Mouse (Mus musculus) liver, postnatal 0 days (tissue): Measurements from ENCODE around the gene Pcdh17. TPM values are rescaled to one million over a fixed set of nuclear protein-coding genes. Genes with fewer than 3 reads are reported as not detected.

Experiments
- ATAC-seq: fragments of 200-750 bp; cut with Nextera tagmentation; 2 replicates; pipeline ENCODE4 v1.8.0; 2017; ENCODE audit warnings: mild to moderate bottlenecking, moderate library complexity
- DNase-seq: peaks from one replicate; pipeline ENCODE4 v3.0.0-alpha.2; 2016
- H3K27ac ChIP-seq: fragments of 300-500 bp; sonication (generic); 2 replicates; pipeline ENCODE4 v1.5.1; 2014; ENCODE audit warnings: antibody characterized with exemption, moderate library complexity, mild to moderate bottlenecking, low read depth
- H3K27me3 ChIP-seq: fragments of 300-500 bp; sonication (generic); 2 replicates; pipeline ENCODE4 v1.6.1; 2014; ENCODE audit warnings: low read length, control low read depth, mixed read lengths; ENCODE audit not compliant: insufficient read depth
- H3K36me3 ChIP-seq: fragments of 300-500 bp; sonication (generic); replicated peaks from 2 replicates; pipeline ENCODE4 v1.6.1; 2014; ENCODE audit warnings: mild to moderate bottlenecking, control low read depth, low read length, moderate library complexity, mixed read lengths; ENCODE audit not compliant: insufficient read depth
- H3K4me1 ChIP-seq: fragments of 300-500 bp; sonication (generic); 2 replicates; pipeline ENCODE4 v1.6.1; 2014; ENCODE audit warnings: antibody characterized with exemption, mild to moderate bottlenecking, control low read depth; ENCODE audit not compliant: insufficient read depth
- H3K4me2 ChIP-seq: fragments of 300-500 bp; sonication (generic); 2 replicates; pipeline ENCODE4 v1.6.1; 2014; ENCODE audit warnings: low read depth, mild to moderate bottlenecking, low read length, moderate library complexity, mixed read lengths
- H3K4me3 ChIP-seq: fragments of 300-500 bp; sonication (generic); 2 replicates; pipeline ENCODE4 v1.5.1; 2014; ENCODE audit warnings: low read depth, low read length
- H3K9ac ChIP-seq: fragments of 300-500 bp; sonication (generic); replicated peaks from 2 replicates; pipeline ENCODE4 v1.6.1; 2014; ENCODE audit warnings: mild to moderate bottlenecking, moderate library complexity
- H3K9me3 ChIP-seq: fragments of 300-500 bp; sonication (generic); 2 replicates; pipeline ENCODE4 v1.6.1; 2016; ENCODE audit warnings: mild to moderate bottlenecking, control low read depth, low read length, mixed read lengths
- CTCF ChIP-seq: sonication (generic); IDR thresholded peaks from 2 replicates; pipeline ENCODE4 v1.5.1; 2016; ENCODE audit warnings: antibody characterized with exemption, low read depth
- EP300 ChIP-seq: IDR thresholded peaks from 2 replicates; pipeline ENCODE4 v1.6.1; 2016; ENCODE audit warnings: antibody characterized with exemption, low read depth, mild to moderate bottlenecking
- WGBS: fragments of 180-500 bp; shearing (Covaris S2); extraction: QIAGEN DNeasy Blood & Tissue Kit; methylation state at CpG from one replicate; pipeline ENCODE4 v1.1.7; 2014; ENCODE audit not compliant: insufficient replicate concordance; 5-methylcytosine and 5-hydroxymethylcytosine counted together
- polyA plus RNA-seq: library from polyadenylated mRNA; unstranded; fragments of >200 nt; fragmentation: Nextera tagmentation; extraction: Ambion mirVana; gene quantifications from 2 replicates; pipeline ENCODE4 v1.2.1, GENCODE M21; 2015

Pcdh17 gene
- polyA plus RNA-seq, 1 experiment from 2014 or later: 1.2 TPM

GRCm38 (mm10) chr14:84442528-84443287 lies 655 bp upstream of the Pcdh17 start:
- H3K27me3 ChIP-seq: peaks cover 56% of the 10 kb centered on the region
- H3K4me3 ChIP-seq: peak overlapping the region; percentile 47
- under 1% methylated on average over 28 of the region's 30 CpGs for WGBS
- no peaks in the 10 kb centered on the region for H3K9me3 ChIP-seq
- peak overlapping the region; percentile 76 for H3K4me2 ChIP-seq
- H3K27ac ChIP-seq: no peak overlapping the region
- no peak for TF ChIP-seq CTCF
- no peak for TF ChIP-seq EP300
- H3K4me1 ChIP-seq: peaks cover 15% of the 10 kb centered on the region
- DNase-seq (peak; percentile 11), ATAC-seq (peak; percentile 60)
- H3K36me3 ChIP-seq: no peaks in the 10 kb centered on the region
- peak overlapping the region; percentile 11; the same call in 1 of the 2 replicates for H3K9ac ChIP-seq

DNA sequence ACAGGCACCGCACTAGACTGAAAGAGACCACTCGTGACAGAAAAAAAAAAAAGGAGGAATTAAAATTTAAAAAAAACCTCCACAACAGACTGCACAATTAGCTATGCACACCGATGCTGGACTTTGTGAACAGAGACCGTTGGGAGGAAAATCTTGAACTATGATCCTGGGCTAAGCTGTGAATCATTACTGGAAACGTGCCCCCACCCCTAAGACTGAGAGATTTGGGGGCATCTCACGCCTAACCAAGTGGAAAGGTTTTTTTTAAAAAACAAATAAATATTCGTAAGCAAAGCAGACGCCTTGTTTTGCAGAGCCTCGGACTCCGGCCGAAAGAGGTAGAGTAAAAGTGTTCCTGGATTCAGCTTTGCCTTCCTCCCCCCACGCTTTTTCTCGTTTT lies 398 bp downstream of the Pcdh17 start:
- 3% methylated on average over 13 of the region's 13 CpGs for WGBS
- Histone ChIP-seq H3K9me3 (no peaks in the 10 kb centered on the region), H3K9ac (no peak overlapping the region), H3K4me2 (peak overlapping the region; percentile 76), H3K27ac (no peak overlapping the region), H3K27me3 (peaks cover 66% of the 10 kb centered on the region), H3K4me3 (peak overlapping the region; percentile 47), H3K36me3 (no peaks in the 10 kb centered on the region), H3K4me1 (peaks cover 15% of the 10 kb centered on the region)
- ATAC-seq: no peak
- no peak for DNase-seq
- TF ChIP-seq EP300: no peak
- no peak for TF ChIP-seq CTCF

DNA sequence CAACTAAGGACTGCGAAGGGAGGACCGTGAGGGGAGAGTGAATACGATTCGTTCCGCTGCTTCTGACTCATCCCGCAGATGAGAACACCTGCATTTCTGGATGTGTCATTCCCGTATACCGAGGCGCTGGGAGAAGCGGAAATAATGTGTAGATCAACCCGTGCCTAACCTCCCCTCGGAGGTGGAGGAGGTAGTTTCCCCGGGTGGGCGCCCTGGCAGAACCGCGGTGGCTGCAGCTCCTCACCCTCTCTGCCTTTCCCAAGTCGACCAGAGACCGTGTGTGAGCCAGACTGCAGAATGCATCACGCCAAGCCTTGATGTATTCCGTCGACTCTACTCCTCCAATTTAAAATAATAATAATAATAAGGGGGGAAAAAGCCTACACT lies 906 bp downstream of the Pcdh17 start:
- Histone ChIP-seq H3K4me1 (peaks cover 15% of the 10 kb centered on the region), H3K27me3 (peaks cover 71% of the 10 kb centered on the region), H3K27ac (no peak overlapping the region), H3K4me2 (peak overlapping the region; percentile 76), H3K9me3 (no peaks in the 10 kb centered on the region), H3K9ac (no peak overlapping the region), H3K36me3 (no peaks in the 10 kb centered on the region), H3K4me3 (peak overlapping the region; percentile 47; the same call in 1 of the 2 replicates)
- DNase-seq: peak; percentile 11
- no peak for TF ChIP-seq EP300
- no peak for TF ChIP-seq CTCF
- ATAC-seq: no peak
- WGBS: 3% methylated on average over 21 of the region's 21 CpGs

DNA sequence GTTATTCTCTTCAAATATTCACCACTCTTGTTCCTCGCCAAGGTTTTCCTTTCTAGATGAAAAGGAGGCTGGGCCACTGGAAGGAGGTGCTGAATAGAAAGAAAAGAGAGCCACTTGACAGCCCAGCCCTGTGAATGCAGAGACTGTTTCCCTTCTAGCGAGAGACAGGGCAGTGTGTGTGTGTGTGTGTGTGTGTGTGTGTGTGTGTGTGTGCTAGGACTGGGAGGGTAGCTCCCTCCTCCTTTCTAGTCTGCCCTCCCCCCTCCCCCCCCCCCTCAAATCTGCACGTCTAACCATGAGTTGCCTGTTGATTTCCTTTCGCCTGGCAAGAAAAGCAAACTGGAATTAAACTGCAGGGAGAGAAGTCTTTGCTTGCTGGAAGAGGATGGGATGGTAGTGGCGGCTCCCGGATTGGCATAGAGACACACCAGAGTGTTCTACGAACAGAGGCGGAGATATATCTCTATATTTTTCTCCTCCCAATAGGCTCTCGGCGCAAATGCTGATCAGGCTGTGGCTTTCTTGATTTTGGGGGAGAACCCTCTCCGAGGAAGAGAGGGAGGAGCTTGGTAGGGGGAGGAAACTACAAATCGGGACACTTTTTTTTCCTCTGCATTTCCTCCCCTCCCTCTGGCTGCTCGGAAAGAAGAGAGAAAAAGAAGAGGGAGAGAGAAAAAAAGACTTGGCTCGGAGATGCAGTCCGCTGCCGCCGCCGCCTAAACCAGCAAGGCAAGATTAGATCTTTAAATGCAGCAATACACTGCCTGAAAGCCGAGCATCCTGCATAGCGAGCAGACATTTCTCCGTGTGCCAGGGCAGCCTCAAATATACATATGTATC lies 1.5 kb downstream of the Pcdh17 start:
- no peak for TF ChIP-seq CTCF
- no peak for TF ChIP-seq EP300
- Histone ChIP-seq H3K4me3 (peak overlapping the region; percentile 47), H3K9ac (no peak overlapping the region), H3K4me1 (peaks cover 15% of the 10 kb centered on the region), H3K4me2 (peak overlapping the region; percentile 76), H3K27me3 (peaks cover 71% of the 10 kb centered on the region), H3K9me3 (no peaks in the 10 kb centered on the region), H3K27ac (no peak overlapping the region), H3K36me3 (no peaks in the 10 kb centered on the region)
- ATAC-seq (no peak), DNase-seq (peak; percentile 12)
- 1% methylated on average over 19 of the region's 21 CpGs for WGBS

DNA sequence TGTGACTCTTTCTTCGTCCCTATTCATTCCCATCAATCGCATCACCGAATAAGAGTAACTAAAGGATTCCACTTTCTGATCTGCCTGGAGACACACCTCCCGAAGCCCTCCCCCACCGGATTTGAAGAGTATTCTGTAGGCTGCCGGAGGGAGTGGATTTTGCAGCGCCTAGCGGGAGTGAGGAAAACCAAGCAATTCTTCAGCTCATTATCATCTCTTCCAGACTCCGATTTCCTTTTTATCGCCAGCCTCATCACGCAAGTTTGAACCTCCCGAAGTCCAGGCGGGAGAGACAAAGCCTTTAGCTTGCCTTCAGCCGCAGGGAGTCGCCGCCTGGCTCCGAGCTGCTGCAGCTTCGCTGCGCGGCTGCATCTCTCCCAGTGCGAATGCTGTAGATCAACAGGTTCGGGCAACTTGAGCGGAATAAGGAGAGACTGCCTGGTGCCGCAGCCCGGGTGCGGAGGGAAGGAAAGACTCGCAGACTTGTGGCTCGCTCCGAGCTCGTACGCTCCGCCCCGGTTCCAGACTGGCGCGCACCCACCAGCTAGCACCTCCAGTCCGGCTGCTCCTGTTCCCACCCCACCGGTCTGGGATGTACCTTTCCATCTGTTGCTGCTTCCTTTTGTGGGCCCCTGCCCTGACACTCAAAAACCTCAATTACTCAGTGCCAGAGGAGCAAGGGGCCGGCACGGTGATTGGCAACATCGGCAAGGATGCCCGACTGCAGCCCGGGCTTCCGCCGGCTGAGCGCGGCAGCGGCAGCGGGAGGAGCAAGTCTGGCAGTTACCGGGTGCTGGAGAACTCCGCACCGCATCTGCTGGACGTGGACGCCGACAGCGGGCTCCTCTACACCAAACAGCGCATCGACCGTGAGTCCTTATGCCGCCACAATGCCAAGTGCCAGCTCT lies 2.4 kb downstream of the Pcdh17 start:
- Histone ChIP-seq H3K36me3 (no peaks in the 10 kb centered on the region), H3K27me3 (peaks cover 70% of the 10 kb centered on the region), H3K4me3 (peak overlapping the region; percentile 47), H3K9ac (no peak overlapping the region), H3K4me2 (peak overlapping the region; percentile 76), H3K4me1 (peaks cover 15% of the 10 kb centered on the region), H3K27ac (no peak overlapping the region), H3K9me3 (no peaks in the 10 kb centered on the region)
- 1% methylated on average over 59 of the region's 59 CpGs for WGBS
- TF ChIP-seq CTCF (no peak), EP300 (no peak)
- DNase-seq (peak; percentile 14), ATAC-seq (no peak)
